Mouse (Mus musculus): ENCODE data around the gene Mllt6.

GRCm38 (mm10) chr11:97703039-97703826 is 40.0 kb downstream of the Mllt6 start, which contains the start of gene Psmb3:
- TF ChIP-seq EP300 (IDR thresholded peaks at IDR 0.05; ENCODE audit: low read length) = no peak
- peak; percentile 97 for TF ChIP-seq POLR2A (IDR thresholded peaks at IDR 0.05; ENCODE audit: low read depth, low read length)
